Mouse (Mus musculus): Measurements from ENCODE around the gene Slc47a1. TPM values are rescaled to one million over a fixed set of nuclear protein-coding genes. Genes with fewer than 3 reads are reported as not detected.

The Slc47a1 gene
- polyA plus RNA-seq, 1 experiment from 2014 or later, result not detected

GRCm38 (mm10) chr11:61366517-61367273 lies 11.4 kb downstream of the Slc47a1 start:
- H3K36me3 ChIP-seq, result no peaks in the 10 kb centered on the region
- no peak overlapping the region for H3K9ac ChIP-seq (replicated peaks)
- WGBS, result 84% methylated on average over 9 of the region's 9 CpGs
- no peaks in the 10 kb centered on the region for H3K4me1 ChIP-seq
- no peak overlapping the region for H3K4me2 ChIP-seq (replicated peaks)
- H3K4me3 ChIP-seq, result no peak overlapping the region
- no peak for ATAC-seq (ENCODE audit: low FRiP score, low read depth)
- no peaks in the 10 kb centered on the region for H3K27me3 ChIP-seq
- H3K27ac ChIP-seq (replicated peaks), result no peak overlapping the region
- no peaks in the 10 kb centered on the region for H3K9me3 ChIP-seq

GRCm38 (mm10) chr11:61365938-61366337 lies 12.2 kb downstream of the Slc47a1 start:
- Histone ChIP-seq H3K4me3 (no peak overlapping the region), H3K9me3 (no peaks in the 10 kb centered on the region), H3K4me2 (replicated peaks) (no peak overlapping the region), H3K27ac (replicated peaks) (no peak overlapping the region), H3K4me1 (no peaks in the 10 kb centered on the region), H3K27me3 (no peaks in the 10 kb centered on the region), H3K36me3 (no peaks in the 10 kb centered on the region), H3K9ac (replicated peaks) (no peak overlapping the region)
- 91% methylated on average over 3 of the region's 3 CpGs for WGBS
- ATAC-seq (ENCODE audit: low FRiP score, low read depth), result no peak

GRCm38 (mm10) chr11:61364096-61364495 lies 14.0 kb downstream of the Slc47a1 start:
- no peak for ATAC-seq (ENCODE audit: low FRiP score, low read depth)
- Histone ChIP-seq H3K9me3 (no peaks in the 10 kb centered on the region), H3K4me1 (no peaks in the 10 kb centered on the region), H3K4me2 (replicated peaks) (no peak overlapping the region), H3K9ac (replicated peaks) (no peak overlapping the region), H3K36me3 (no peaks in the 10 kb centered on the region), H3K4me3 (no peak overlapping the region), H3K27ac (replicated peaks) (no peak overlapping the region), H3K27me3 (no peaks in the 10 kb centered on the region)
- 82% methylated on average over 6 of the region's 6 CpGs for WGBS

- 86% methylated on average over 11 of the region's 11 CpGs for WGBS
- no peak for ATAC-seq (ENCODE audit: low FRiP score, low read depth)
- no peaks in the 10 kb centered on the region for H3K36me3 ChIP-seq
Observed at GRCm38 (mm10) chr11:61361515-61362190, 16.5 kb downstream of the Slc47a1 start.

GRCm38 (mm10) chr11:61356600-61356999 lies 21.5 kb downstream of the Slc47a1 start:
- no peaks in the 10 kb centered on the region for H3K36me3 ChIP-seq
- no peaks in the 10 kb centered on the region for H3K27me3 ChIP-seq
- no peak overlapping the region for H3K27ac ChIP-seq (replicated peaks)
- H3K4me3 ChIP-seq, result no peak overlapping the region
- H3K9ac ChIP-seq (replicated peaks), result no peak overlapping the region
- ATAC-seq (ENCODE audit: low FRiP score, low read depth), result no peak
- peaks cover 6% of the 10 kb centered on the region; the same call in 1 of the 2 replicates for H3K4me1 ChIP-seq
- H3K9me3 ChIP-seq, result no peaks in the 10 kb centered on the region
- 87% methylated on average over 9 of the region's 9 CpGs for WGBS
- no peak overlapping the region for H3K4me2 ChIP-seq (replicated peaks)

More at GRCm38 (mm10) chr11:61361515-61362190, 16.5 kb downstream of the Slc47a1 start:
- no peak overlapping the region for H3K4me2 ChIP-seq (replicated peaks)
- no peak overlapping the region for H3K27ac ChIP-seq (replicated peaks)
- H3K9me3 ChIP-seq, result no peaks in the 10 kb centered on the region
- H3K9ac ChIP-seq (replicated peaks), result no peak overlapping the region
- H3K4me3 ChIP-seq, result no peak overlapping the region
- no peaks in the 10 kb centered on the region for H3K27me3 ChIP-seq
- H3K4me1 ChIP-seq, result no peaks in the 10 kb centered on the region

GRCm38 (mm10) chr11:61356111-61356510 lies 22.0 kb downstream of the Slc47a1 start:
- no peak overlapping the region for H3K4me2 ChIP-seq (replicated peaks)
- H3K9ac ChIP-seq (replicated peaks), result no peak overlapping the region
- H3K4me3 ChIP-seq, result no peak overlapping the region
- ATAC-seq (ENCODE audit: low FRiP score, low read depth), result no peak
- no peaks in the 10 kb centered on the region for H3K9me3 ChIP-seq
- H3K4me1 ChIP-seq, result peaks cover 6% of the 10 kb centered on the region; the same call in 1 of the 2 replicates
- no peaks in the 10 kb centered on the region for H3K27me3 ChIP-seq
- 76% methylated on average over 6 of the region's 6 CpGs for WGBS
- H3K27ac ChIP-seq (replicated peaks), result no peak overlapping the region
- no peaks in the 10 kb centered on the region for H3K36me3 ChIP-seq

- H3K4me2 ChIP-seq (replicated peaks), result no peak overlapping the region
- no peaks in the 10 kb centered on the region for H3K27me3 ChIP-seq
- H3K4me1 ChIP-seq, result peaks cover 6% of the 10 kb centered on the region; the same call in 1 of the 2 replicates
- no peak overlapping the region for H3K27ac ChIP-seq (replicated peaks)
- no peak overlapping the region for H3K9ac ChIP-seq (replicated peaks)
- WGBS, result 81% methylated on average over 5 of the region's 5 CpGs
- H3K4me3 ChIP-seq, result no peak overlapping the region
- no peaks in the 10 kb centered on the region for H3K9me3 ChIP-seq
- no peaks in the 10 kb centered on the region for H3K36me3 ChIP-seq
- no peak for ATAC-seq (ENCODE audit: low FRiP score, low read depth)
Observed at GRCm38 (mm10) chr11:61355351-61355750, 22.8 kb downstream of the Slc47a1 start.

GRCm38 (mm10) chr11:61354346-61354745 lies 23.8 kb downstream of the Slc47a1 start:
- peaks cover 6% of the 10 kb centered on the region; the same call in 1 of the 2 replicates for H3K4me1 ChIP-seq
- no peaks in the 10 kb centered on the region for H3K36me3 ChIP-seq
- no peak overlapping the region for H3K4me2 ChIP-seq (replicated peaks)
- no peaks in the 10 kb centered on the region for H3K27me3 ChIP-seq
- ATAC-seq (ENCODE audit: low FRiP score, low read depth), result no peak
- no peak overlapping the region for H3K9ac ChIP-seq (replicated peaks)
- no peak overlapping the region for H3K27ac ChIP-seq (replicated peaks)
- no peak overlapping the region for H3K4me3 ChIP-seq
- 84% methylated on average over 6 of the region's 6 CpGs for WGBS
- H3K9me3 ChIP-seq, result no peaks in the 10 kb centered on the region

GRCm38 (mm10) chr11:61353038-61353437 lies 25.1 kb downstream of the Slc47a1 start:
- Histone ChIP-seq H3K9ac (replicated peaks) (no peak overlapping the region), H3K9me3 (no peaks in the 10 kb centered on the region), H3K27ac (replicated peaks) (no peak overlapping the region), H3K36me3 (no peaks in the 10 kb centered on the region), H3K4me2 (replicated peaks) (no peak overlapping the region), H3K4me1 (peaks cover 6% of the 10 kb centered on the region; the same call in 1 of the 2 replicates), H3K4me3 (no peak overlapping the region), H3K27me3 (0 out of 2 replicates have a peak, but pooled peaks cover 3% of the 10 kb centered on the region)
- WGBS, result 76% methylated on average over 2 of the region's 2 CpGs
- ATAC-seq (ENCODE audit: low FRiP score, low read depth), result no peak

GRCm38 (mm10) chr11:61352138-61352651 lies 25.9 kb downstream of the Slc47a1 start:
- Histone ChIP-seq H3K4me1 (peaks cover 6% of the 10 kb centered on the region; the same call in 1 of the 2 replicates), H3K4me3 (no peak overlapping the region), H3K27ac (replicated peaks) (no peak overlapping the region), H3K9ac (replicated peaks) (no peak overlapping the region), H3K4me2 (replicated peaks) (no peak overlapping the region), H3K9me3 (no peaks in the 10 kb centered on the region), H3K36me3 (no peaks in the 10 kb centered on the region), H3K27me3 (peaks cover 9% of the 10 kb centered on the region; the same call in 1 of the 2 replicates)
- ATAC-seq (ENCODE audit: low FRiP score, low read depth), result no peak
- WGBS, result 58% methylated on average over 9 of the region's 9 CpGs

- H3K9me3 ChIP-seq, result no peaks in the 10 kb centered on the region
- H3K9ac ChIP-seq (replicated peaks), result no peak overlapping the region
- WGBS, result 13% methylated on average over 8 of the region's 8 CpGs
- H3K36me3 ChIP-seq, result no peaks in the 10 kb centered on the region
- H3K27ac ChIP-seq (replicated peaks), result no peak overlapping the region
- H3K4me1 ChIP-seq, result peaks cover 6% of the 10 kb centered on the region; the same call in 1 of the 2 replicates
- ATAC-seq (ENCODE audit: low FRiP score, low read depth), result no peak
- H3K4me3 ChIP-seq, result no peak overlapping the region
- no peak overlapping the region for H3K4me2 ChIP-seq (replicated peaks)
- peaks cover 15% of the 10 kb centered on the region; the same call in 1 of the 2 replicates for H3K27me3 ChIP-seq
Observed at GRCm38 (mm10) chr11:61349337-61349736, 28.8 kb downstream of the Slc47a1 start.

- Histone ChIP-seq H3K9me3 (no peaks in the 10 kb centered on the region), H3K27me3 (peaks cover 45% of the 10 kb centered on the region), H3K4me2 (replicated peaks) (no peak overlapping the region), H3K27ac (replicated peaks) (no peak overlapping the region), H3K4me3 (no peak overlapping the region), H3K36me3 (no peaks in the 10 kb centered on the region), H3K4me1 (peaks cover 5% of the 10 kb centered on the region), H3K9ac (replicated peaks) (no peak overlapping the region)
- 62% methylated on average over 8 of the region's 8 CpGs for WGBS
- no peak for ATAC-seq (ENCODE audit: low FRiP score, low read depth)
Observed at GRCm38 (mm10) chr11:61346133-61346532, 32.0 kb downstream of the Slc47a1 start.
